In genomic region chr7:121734171-121734831, GRCm38 (mm10) we compare ENCODE assay signal across 8 mouse cellular contexts. TPM values are rescaled to one million over a fixed set of nuclear protein-coding genes. Genes with fewer than 3 reads are reported as not detected.
DNase-seq lines count a peak whose midpoint lies in the region; ATAC-seq lines count a peak whose summit lies in the region.

TSS of gene Scnn1g (plus strand) at chr7:121734479.

- H3K4me2 ChIP-seq in forebrain, embryonic 14.5 days (ENCODE audit: low read length) = peak within 1 kb of the TSS; percentile 69
- H3K4me2 ChIP-seq in liver, embryonic 16.5 days (ENCODE audit: low read depth, low read length) = 0 out of 2 replicates have a peak within 1 kb of the TSS, but pooled peaks have one; percentile 0
- H3K4me2 ChIP-seq in neural tube, embryonic 13.5 days = peak within 1 kb of the TSS; percentile 70

- ATAC-seq in forebrain, embryonic 14.5 days = peak; percentile 93
- peak; percentile 48 for ATAC-seq in liver, embryonic 16.5 days (ENCODE audit: low read depth)
- ATAC-seq in neural tube, embryonic 13.5 days (ENCODE audit: low read depth) = peak; percentile 94

- peaks cover 18% of the 10 kb centered on the region for H3K27me3 ChIP-seq in forebrain, embryonic 14.5 days (replicated peaks; ENCODE audit: control insufficient read depth, insufficient read depth, low read length)
- peaks cover 33% of the 10 kb centered on the region for H3K27me3 ChIP-seq in liver, embryonic 16.5 days (ENCODE audit: control insufficient read depth, insufficient read depth, low read depth, low read length)
- H3K27me3 ChIP-seq in neural tube, embryonic 13.5 days = peaks cover 45% of the 10 kb centered on the region

- H3K9me3 ChIP-seq in forebrain, embryonic 14.5 days (replicated peaks; ENCODE audit: control insufficient read depth, low read length) = no peaks in the 10 kb centered on the region
- H3K9me3 ChIP-seq in liver, embryonic 16.5 days (replicated peaks; ENCODE audit: control insufficient read depth, low read length) = no peaks in the 10 kb centered on the region
- H3K9me3 ChIP-seq in neural tube, embryonic 13.5 days = no peaks in the 10 kb centered on the region

- no peaks in the 10 kb centered on the region for H3K36me3 ChIP-seq in forebrain, embryonic 14.5 days (ENCODE audit: control insufficient read depth, insufficient read depth, low read length)
- H3K36me3 ChIP-seq in liver, embryonic 16.5 days (ENCODE audit: control insufficient read depth, insufficient read depth) = no peaks in the 10 kb centered on the region
- no peaks in the 10 kb centered on the region for H3K36me3 ChIP-seq in neural tube, embryonic 13.5 days

- H3K27ac ChIP-seq in forebrain, embryonic 14.5 days (ENCODE audit: low read depth, low read length) = no peak within 1 kb of the TSS
- H3K27ac ChIP-seq in liver, embryonic 16.5 days (ENCODE audit: low read length) = no peak within 1 kb of the TSS
- H3K27ac ChIP-seq in neural tube, embryonic 13.5 days (replicated peaks) = no peak within 1 kb of the TSS

- DNase-seq in CD8-positive naive resting alpha-beta T cell, adult 2 months (ENCODE audit: low read depth in 2 of 2, low spot score in 2 of 2) = peak; percentile 40 to 49
- DNase-seq in c-Kit-positive CD71-positive TER-119-negative erythroid progenitor cells, embryonic 14.5 days (ENCODE audit: low read depth) = peak; percentile 45
- peak; percentile 83 for DNase-seq in forebrain, embryonic 14.5 days (ENCODE audit: low spot score)
- peak; percentile 82 to 88 for DNase-seq in heart, postnatal 10 days
- peak; percentile 54 for DNase-seq in large intestine, adult 2 months (ENCODE audit: low read depth, low spot score)
- peak; percentile 66 for DNase-seq in telencephalon, adult 2 months (ENCODE audit: low read depth, low spot score)

- H3K9ac ChIP-seq in forebrain, embryonic 14.5 days (ENCODE audit: low read length) = peak within 1 kb of the TSS; percentile 5; the same call in 1 of the 2 replicates
- no peak within 1 kb of the TSS for H3K9ac ChIP-seq in liver, embryonic 16.5 days (ENCODE audit: low read depth, low read length)
- H3K9ac ChIP-seq in neural tube, embryonic 13.5 days = peak within 1 kb of the TSS; percentile 46

- H3K4me3 ChIP-seq in forebrain, embryonic 14.5 days (ENCODE audit: low read depth, low read length) = peak within 1 kb of the TSS; percentile 32
- no peak within 1 kb of the TSS for H3K4me3 ChIP-seq in liver, embryonic 16.5 days (ENCODE audit: low read depth, low read length)
- H3K4me3 ChIP-seq in neural tube, embryonic 13.5 days = peak within 1 kb of the TSS; percentile 37

- intact Hi-C loops in heart, postnatal 10 days (cut with DNase I) = loop anchor here (1.0 kb wide), 1 partner anchor 230 kb away; no protein-coding TSS in a partner anchor

- H3K4me1 ChIP-seq in forebrain, embryonic 14.5 days (ENCODE audit: control insufficient read depth, insufficient read depth, low read length) = peaks cover 3% of the 10 kb centered on the region; the same call in 1 of the 2 replicates
- no peaks in the 10 kb centered on the region; the same call in 1 of the 2 replicates for H3K4me1 ChIP-seq in liver, embryonic 16.5 days (ENCODE audit: control insufficient read depth, low read depth, low read length)
- H3K4me1 ChIP-seq in neural tube, embryonic 13.5 days (replicated peaks) = peaks cover 10% of the 10 kb centered on the region

- WGBS in forebrain, embryonic 14.5 days = 2% methylated on average over 38 of the region's 38 CpGs
- 1% methylated on average over 38 of the region's 38 CpGs for WGBS in large intestine, adult 2 months
- WGBS in liver, embryonic 16.5 days (ENCODE audit: insufficient replicate concordance) = 1% methylated on average over 38 of the region's 38 CpGs
- under 1% methylated on average over 38 of the region's 38 CpGs for WGBS in neural tube, embryonic 13.5 days

RNA-seq across cellular contexts. Expression of gene Scnn1g, which starts in this region (rescaled TPM):
- not detected in 2 replicates for polyA plus RNA-seq in forebrain, embryonic 14.5 days (2014; fragmentation: Nextera tagmentation; extraction: Ambion mirVana)
- total RNA-seq in heart, postnatal 10 days (2021) = not detected
- polyA plus RNA-seq in large intestine, adult 2 months (2012; rRNA removed) = not detected in 2 replicates
- polyA plus RNA-seq in liver, embryonic 16.5 days (2015; fragmentation: Nextera tagmentation; extraction: Ambion mirVana) = not detected in 2 replicates
- 0.15 TPM in 1 of 2 replicates, not detected in the other for polyA plus RNA-seq in neural tube, embryonic 13.5 days (2015; fragmentation: Nextera tagmentation; extraction: Ambion mirVana)

Comparison
In these comparisons a context has a peak if more than half of its experiments do, and no peak if none do; other contexts are left out.
1. Peak in DNase-seq, ATAC-seq, H3K4me3 ChIP-seq, H3K9ac ChIP-seq and H3K4me2 ChIP-seq in forebrain, embryonic 14.5 days; RNA of the gene not detected or under 1 TPM.
2. Peak in DNase-seq in heart, postnatal 10 days; RNA of the gene not detected or under 1 TPM.
3. Peak in DNase-seq in large intestine, adult 2 months; RNA of the gene not detected or under 1 TPM.
4. Peak in ATAC-seq and H3K4me2 ChIP-seq in liver, embryonic 16.5 days; RNA of the gene not detected or under 1 TPM.
5. Peak in ATAC-seq, H3K4me3 ChIP-seq, H3K9ac ChIP-seq and H3K4me2 ChIP-seq in neural tube, embryonic 13.5 days; RNA of the gene not detected or under 1 TPM.
6. H3K4me2 ChIP-seq: peak in every context shown above with its lines; median percentile 70 in neural tube, embryonic 13.5 days; 69 in forebrain, embryonic 14.5 days; 0 in liver, embryonic 16.5 days.